Mouse (Mus musculus): ENCODE measurements around the gene Rassf4. TPM values are rescaled to one million over a fixed set of nuclear protein-coding genes. Genes with fewer than 3 reads are reported as not detected.

The Rassf4 gene
- total and polyA plus RNA-seq, 2 experiments, result 2.2 to 3.1 TPM

DNA sequence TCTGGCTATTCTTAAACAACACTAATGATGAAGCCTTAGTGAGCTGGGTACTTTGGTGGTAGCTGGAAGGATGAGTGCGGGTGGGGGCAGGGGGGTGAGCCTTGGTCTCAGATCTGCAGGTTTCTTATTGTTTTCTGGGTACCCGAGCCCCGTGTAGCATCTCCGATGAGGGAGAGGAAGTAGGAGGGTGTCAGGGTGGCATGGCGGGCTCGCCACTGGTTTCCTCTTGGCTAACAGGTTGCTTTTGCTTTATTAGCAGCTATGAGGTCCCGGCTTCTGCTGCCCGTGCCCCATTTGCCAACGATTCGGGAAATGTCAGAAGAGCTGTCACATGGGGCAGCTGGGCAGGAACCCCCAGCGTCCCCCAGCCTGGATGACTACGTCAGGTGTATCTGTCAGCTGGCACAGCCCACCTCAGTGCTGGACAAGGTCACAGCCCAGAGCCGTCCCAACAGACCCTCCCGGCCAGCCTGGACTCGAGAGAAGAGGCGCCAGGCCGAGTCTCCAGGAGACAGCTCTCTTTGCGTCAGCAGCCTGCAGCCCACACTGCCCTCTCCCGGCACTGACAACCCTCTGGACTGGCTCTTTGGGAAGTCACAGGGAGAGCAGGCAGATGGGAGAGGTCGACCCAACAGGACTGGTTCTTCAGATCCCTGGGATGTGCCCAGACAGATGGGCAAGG lies 22.2 kb downstream of the Rassf4 start:
- H3K9ac ChIP-seq (ENCODE audit: low read depth, low read length), result peak overlapping the region; percentile 83
- 0 out of 2 replicates have a peak, but pooled peaks cover 2% of the 10 kb centered on the region for H3K79me2 ChIP-seq (ENCODE audit: control insufficient read depth, insufficient read depth, low read length)
- H3K4me1 ChIP-seq (ENCODE audit: control insufficient read depth, insufficient read depth, low read length), result peaks cover 23% of the 10 kb centered on the region
- H3K4me3 ChIP-seq (ENCODE audit: insufficient read depth, low read depth, low read length), result peak overlapping the region; percentile 71
- peaks cover 12% of the 10 kb centered on the region for H3K36me3 ChIP-seq (ENCODE audit: control insufficient read depth, insufficient read depth, low read length)
- WGBS, result 15% methylated on average over 20 of the region's 20 CpGs
- no peaks in the 10 kb centered on the region for H3K27me3 ChIP-seq (ENCODE audit: control insufficient read depth, insufficient read depth, low read length)
- peak overlapping the region; percentile 72 for H3K27ac ChIP-seq (replicated peaks; ENCODE audit: insufficient read depth, low read depth, low read length)
- peak; percentile 81 for TF ChIP-seq CTCF (IDR thresholded peaks at IDR 0.05; ENCODE audit: low read depth, low read length)
- no peak for TF ChIP-seq POLR2A (IDR thresholded peaks at IDR 0.05; ENCODE audit: extremely low read depth, insufficient read depth, low read length)
- DNase-seq (ENCODE audit: extremely low read depth, low read depth, low spot score), result peak; percentile 68

DNA sequence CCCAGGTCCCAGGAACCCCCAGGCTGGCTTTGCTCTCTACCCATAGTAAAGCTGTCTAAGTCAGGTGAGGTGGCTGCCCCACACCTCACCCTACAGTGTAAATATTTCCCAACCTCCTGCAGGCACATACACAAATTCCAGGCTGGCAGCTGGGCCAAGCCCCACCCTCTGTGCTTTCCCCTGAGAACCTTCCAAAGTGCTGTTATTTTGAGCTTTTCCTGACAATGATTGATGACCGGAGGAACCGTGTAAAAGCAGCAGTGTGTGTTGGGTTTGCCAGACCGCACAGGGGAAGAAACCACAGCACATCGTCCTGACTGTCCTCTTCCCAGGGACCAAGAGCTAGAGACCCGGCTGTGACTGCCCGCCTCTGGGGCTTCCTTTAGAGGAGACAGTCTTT lies 23.3 kb downstream of the Rassf4 start, which contains the start of gene Depp1:
Gene Depp1, plus strand, starts transcription at position 204 of the 400 bp plus-strand sequence.
- H3K27ac ChIP-seq (replicated peaks; ENCODE audit: insufficient read depth, low read depth, low read length), result peak within 1 kb of the TSS; percentile 96
- TF ChIP-seq CTCF (IDR thresholded peaks at IDR 0.05; ENCODE audit: low read depth, low read length) (no peak), POLR2A (IDR thresholded peaks at IDR 0.05; ENCODE audit: extremely low read depth, insufficient read depth, low read length) (peak; percentile 96)
- H3K4me3 ChIP-seq (ENCODE audit: insufficient read depth, low read depth, low read length), result peak within 1 kb of the TSS; percentile 71
- H3K79me2 ChIP-seq (ENCODE audit: control insufficient read depth, insufficient read depth, low read length), result 0 out of 2 replicates have a peak, but pooled peaks cover 2% of the 10 kb centered on the region
- H3K27me3 ChIP-seq (ENCODE audit: control insufficient read depth, insufficient read depth, low read length), result no peaks in the 10 kb centered on the region
- 12% methylated on average over 6 of the region's 6 CpGs for WGBS
- peak; percentile 98 for DNase-seq (ENCODE audit: extremely low read depth, low read depth, low spot score)
- H3K36me3 ChIP-seq (ENCODE audit: control insufficient read depth, insufficient read depth, low read length), result peaks cover 12% of the 10 kb centered on the region
- peaks cover 24% of the 10 kb centered on the region for H3K4me1 ChIP-seq (ENCODE audit: control insufficient read depth, insufficient read depth, low read length)
- peak within 1 kb of the TSS; percentile 84 for H3K9ac ChIP-seq (ENCODE audit: low read depth, low read length)

GRCm38 (mm10) chr6:116649811-116650210 lies 23.9 kb downstream of the Rassf4 start:
- 56% methylated on average over 7 of the region's 7 CpGs for WGBS
- peaks cover 24% of the 10 kb centered on the region for H3K4me1 ChIP-seq (ENCODE audit: control insufficient read depth, insufficient read depth, low read length)
- H3K27me3 ChIP-seq (ENCODE audit: control insufficient read depth, insufficient read depth, low read length), result no peaks in the 10 kb centered on the region
- H3K4me3 ChIP-seq (ENCODE audit: insufficient read depth, low read depth, low read length), result no peak overlapping the region
- no peak for DNase-seq (ENCODE audit: extremely low read depth, low read depth, low spot score)
- peak overlapping the region; percentile 78 for H3K27ac ChIP-seq (replicated peaks; ENCODE audit: insufficient read depth, low read depth, low read length)
- H3K79me2 ChIP-seq (ENCODE audit: control insufficient read depth, insufficient read depth, low read length), result 0 out of 2 replicates have a peak, but pooled peaks cover 2% of the 10 kb centered on the region
- TF ChIP-seq CTCF (IDR thresholded peaks at IDR 0.05; ENCODE audit: low read depth, low read length) (no peak), POLR2A (IDR thresholded peaks at IDR 0.05; ENCODE audit: extremely low read depth, insufficient read depth, low read length) (no peak)
- peaks cover 12% of the 10 kb centered on the region for H3K36me3 ChIP-seq (ENCODE audit: control insufficient read depth, insufficient read depth, low read length)
- H3K9ac ChIP-seq (ENCODE audit: low read depth, low read length), result peak overlapping the region; percentile 19

DNA sequence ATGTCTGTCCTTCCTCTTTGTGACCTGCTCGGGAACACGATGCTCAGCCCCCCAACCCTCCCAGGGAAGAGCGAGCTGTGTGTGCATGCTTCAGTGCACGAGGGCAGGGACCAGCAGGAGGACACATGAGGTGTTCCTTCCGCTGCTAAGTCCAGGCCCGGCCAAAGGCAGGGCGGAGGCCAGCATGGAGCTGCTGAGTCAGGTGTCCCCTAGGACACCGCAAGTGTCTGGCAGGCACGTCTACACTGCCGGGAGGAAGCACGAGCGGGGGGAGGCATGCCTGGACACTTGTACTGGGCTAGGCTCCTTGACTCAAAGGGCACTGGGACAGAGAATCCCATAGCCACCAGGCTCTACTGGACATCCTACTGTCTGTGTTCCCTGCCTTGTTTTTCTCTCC lies 26.0 kb downstream of the Rassf4 start:
- no peak for TF ChIP-seq POLR2A (IDR thresholded peaks at IDR 0.05; ENCODE audit: extremely low read depth, insufficient read depth, low read length)
- no peak for TF ChIP-seq CTCF (IDR thresholded peaks at IDR 0.05; ENCODE audit: low read depth, low read length)
- WGBS, result 54% methylated on average over 12 of the region's 12 CpGs
- Histone ChIP-seq H3K36me3 (ENCODE audit: control insufficient read depth, insufficient read depth, low read length) (peaks cover 8% of the 10 kb centered on the region), H3K9ac (ENCODE audit: low read depth, low read length) (no peak overlapping the region), H3K27me3 (ENCODE audit: control insufficient read depth, insufficient read depth, low read length) (no peaks in the 10 kb centered on the region), H3K4me3 (ENCODE audit: insufficient read depth, low read depth, low read length) (no peak overlapping the region), H3K79me2 (ENCODE audit: control insufficient read depth, insufficient read depth, low read length) (0 out of 2 replicates have a peak, but pooled peaks cover 2% of the 10 kb centered on the region), H3K4me1 (ENCODE audit: control insufficient read depth, insufficient read depth, low read length) (peaks cover 18% of the 10 kb centered on the region), H3K27ac (replicated peaks; ENCODE audit: insufficient read depth, low read depth, low read length) (no peak overlapping the region)
- DNase-seq (ENCODE audit: extremely low read depth, low read depth, low spot score), result peak; percentile 78

DNA sequence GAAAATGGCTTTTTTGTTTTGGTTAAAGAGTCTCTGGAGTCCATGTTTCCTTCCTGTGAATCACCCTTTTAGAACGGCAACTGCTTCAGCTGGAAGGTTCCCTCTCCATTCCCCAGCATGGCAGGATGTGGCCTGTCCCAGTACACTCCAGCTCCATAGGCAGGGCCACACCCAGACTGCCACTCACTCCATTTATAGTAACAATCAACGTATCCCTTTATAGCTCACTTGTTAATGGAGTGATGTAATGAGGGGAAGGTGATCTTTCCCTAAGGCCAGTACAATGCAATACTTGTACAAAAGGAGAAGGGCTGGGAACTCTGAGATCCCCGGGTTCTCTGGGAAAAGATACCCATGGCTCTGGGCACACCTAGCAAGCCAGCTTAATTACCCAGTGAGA lies 29.4 kb downstream of the Rassf4 start:
- Histone ChIP-seq H3K36me3 (ENCODE audit: control insufficient read depth, insufficient read depth, low read length) (no peaks in the 10 kb centered on the region), H3K79me2 (ENCODE audit: control insufficient read depth, insufficient read depth, low read length) (no peaks in the 10 kb centered on the region), H3K27me3 (ENCODE audit: control insufficient read depth, insufficient read depth, low read length) (no peaks in the 10 kb centered on the region), H3K27ac (replicated peaks; ENCODE audit: insufficient read depth, low read depth, low read length) (no peak overlapping the region), H3K4me3 (ENCODE audit: insufficient read depth, low read depth, low read length) (no peak overlapping the region), H3K4me1 (ENCODE audit: control insufficient read depth, insufficient read depth, low read length) (peaks cover 9% of the 10 kb centered on the region), H3K9ac (ENCODE audit: low read depth, low read length) (no peak overlapping the region)
- WGBS, result 75% methylated on average over 3 of the region's 3 CpGs
- no peak for TF ChIP-seq POLR2A (IDR thresholded peaks at IDR 0.05; ENCODE audit: extremely low read depth, insufficient read depth, low read length)
- TF ChIP-seq CTCF (IDR thresholded peaks at IDR 0.05; ENCODE audit: low read depth, low read length), result no peak
- DNase-seq (ENCODE audit: extremely low read depth, low read depth, low spot score), result no peak

DNA sequence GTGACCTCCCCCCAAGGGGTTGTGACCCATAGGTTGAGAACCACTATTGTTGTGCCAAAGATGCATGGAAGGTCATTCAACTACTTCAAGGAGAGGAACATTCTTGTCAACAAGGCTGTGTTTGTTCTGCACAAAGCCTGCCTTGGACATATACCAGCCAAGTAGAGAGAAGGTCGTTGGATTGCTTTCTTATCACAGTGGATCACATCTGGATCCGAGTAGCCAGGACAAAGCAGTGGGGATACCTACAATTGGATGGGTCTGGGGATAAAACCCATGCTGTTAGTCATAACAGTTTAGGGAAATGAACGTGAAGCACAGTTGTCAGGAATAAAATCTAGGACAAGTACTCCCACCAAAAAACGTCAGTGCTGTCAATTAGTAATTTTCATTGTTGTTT lies 29.9 kb downstream of the Rassf4 start:
- Histone ChIP-seq H3K9ac (ENCODE audit: low read depth, low read length) (no peak overlapping the region), H3K79me2 (ENCODE audit: control insufficient read depth, insufficient read depth, low read length) (no peaks in the 10 kb centered on the region), H3K4me3 (ENCODE audit: insufficient read depth, low read depth, low read length) (no peak overlapping the region), H3K27ac (replicated peaks; ENCODE audit: insufficient read depth, low read depth, low read length) (no peak overlapping the region), H3K27me3 (ENCODE audit: control insufficient read depth, insufficient read depth, low read length) (no peaks in the 10 kb centered on the region), H3K36me3 (ENCODE audit: control insufficient read depth, insufficient read depth, low read length) (no peaks in the 10 kb centered on the region), H3K4me1 (ENCODE audit: control insufficient read depth, insufficient read depth, low read length) (peaks cover 10% of the 10 kb centered on the region)
- DNase-seq (ENCODE audit: extremely low read depth, low read depth, low spot score), result no peak
- no peak for TF ChIP-seq CTCF (IDR thresholded peaks at IDR 0.05; ENCODE audit: low read depth, low read length)
- no peak for TF ChIP-seq POLR2A (IDR thresholded peaks at IDR 0.05; ENCODE audit: extremely low read depth, insufficient read depth, low read length)
- 59% methylated on average over 4 of the region's 4 CpGs for WGBS

Measured in liver, adult 2 months (tissue).